In genomic region chr10:10435014-10435413, GRCm38 (mm10) we compare ENCODE assay signal across 21 mouse cellular contexts. TPM values are rescaled to one million over a fixed set of nuclear protein-coding genes. Genes with fewer than 3 reads are reported as not detected.
DNase-seq lines count a peak whose midpoint lies in the region; ATAC-seq and TF ChIP-seq lines count a peak whose summit lies in the region.
"Had no signal": no experiment of that assay in that cellular context is flagged by ENCODE, and none has a peak within 500 bp of the region (broad histone marks: within the 10 kb centered on the region; RNA-seq: fewer than 3 reads in every experiment).

No protein-coding gene starts in this region.

- no peaks in the 10 kb centered on the region for H3K9me3 ChIP-seq in forebrain, embryonic 13.5 days (replicated peaks)
- H3K9me3 ChIP-seq in forebrain, embryonic 11.5 days (ENCODE audit: control insufficient read depth, low read length) = no peaks in the 10 kb centered on the region
- H3K9me3 ChIP-seq in hindbrain, embryonic 15.5 days = no peaks in the 10 kb centered on the region
- 0 out of 2 replicates have a peak, but pooled peaks cover 5% of the 10 kb centered on the region for H3K9me3 ChIP-seq in hindbrain, embryonic 12.5 days (replicated peaks)
- no peaks in the 10 kb centered on the region for H3K9me3 ChIP-seq in midbrain, postnatal 0 days (ENCODE audit: low read length)
- no peaks in the 10 kb centered on the region for H3K9me3 ChIP-seq in midbrain, embryonic 11.5 days (ENCODE audit: control insufficient read depth, low read length)
- H3K9me3 ChIP-seq: embryonic facial prominence, embryonic 13.5 days; heart, embryonic 13.5 days had no signal

- DNase-seq in forebrain, embryonic 11.5 days (ENCODE audit: low spot score) = no peak
- peak; percentile 38 for DNase-seq in midbrain, postnatal 0 days (ENCODE audit: low spot score)
- no peak for DNase-seq in midbrain, embryonic 11.5 days (ENCODE audit: low spot score, missing footprints)
- no peak for DNase-seq in gastrocnemius, adult 8-10 months (ENCODE audit: low spot score in 2 of 2)
- DNase-seq: adrenal gland, postnatal 14 days; cerebellum, adult 2 months; cerebellum, postnatal 25 days; gastrocnemius, adult 2 months; gastrocnemius, postnatal 36 days; heart, adult 11 months; heart, postnatal 36 days; kidney, adult 2 months had no signal

- ATAC-seq in forebrain, embryonic 13.5 days = peak; percentile 55; the same call in 1 of the 2 replicates
- no peak for ATAC-seq in forebrain, embryonic 11.5 days (replicated peaks; ENCODE audit: low FRiP score)
- 0 out of 2 replicates have a peak, but pooled peaks have one; percentile 38 for ATAC-seq in hindbrain, embryonic 15.5 days (ENCODE audit: low FRiP score, low read depth)
- ATAC-seq in hindbrain, embryonic 12.5 days (ENCODE audit: low FRiP score) = no peak
- no peak for ATAC-seq in midbrain, postnatal 0 days (ENCODE audit: low FRiP score)
- no peak for ATAC-seq in midbrain, embryonic 11.5 days (ENCODE audit: low FRiP score)
- ATAC-seq: activated CD4-positive, CD25-positive, alpha-beta regulatory T cell, adult 4 months; intestine, embryonic 16.5 days; Patski had no signal

- 0 out of 2 replicates have a peak, but pooled peaks cover 4% of the 10 kb centered on the region for H3K4me1 ChIP-seq in forebrain, embryonic 13.5 days
- H3K4me1 ChIP-seq in forebrain, embryonic 11.5 days (replicated peaks; ENCODE audit: control insufficient read depth, insufficient read depth, low read length) = no peaks in the 10 kb centered on the region
- H3K4me1 ChIP-seq in hindbrain, embryonic 15.5 days (replicated peaks) = no peaks in the 10 kb centered on the region
- H3K4me1 ChIP-seq in hindbrain, embryonic 12.5 days = no peaks in the 10 kb centered on the region
- H3K4me1 ChIP-seq in midbrain, postnatal 0 days (ENCODE audit: insufficient read depth, low read length) = no peaks in the 10 kb centered on the region
- H3K4me1 ChIP-seq in midbrain, embryonic 11.5 days (ENCODE audit: control insufficient read depth, insufficient read depth, low read length) = no peaks in the 10 kb centered on the region
- H3K4me1 ChIP-seq: embryonic facial prominence, embryonic 13.5 days; heart, embryonic 13.5 days had no signal

- no peak overlapping the region for H3K4me2 ChIP-seq in forebrain, embryonic 13.5 days
- no peak overlapping the region for H3K4me2 ChIP-seq in forebrain, embryonic 11.5 days (ENCODE audit: low read depth, low read length, severe bottlenecking)
- H3K4me2 ChIP-seq in hindbrain, embryonic 15.5 days = no peak overlapping the region
- H3K4me2 ChIP-seq in hindbrain, embryonic 12.5 days (replicated peaks) = no peak overlapping the region
- no peak overlapping the region for H3K4me2 ChIP-seq in midbrain, postnatal 0 days (ENCODE audit: low read depth, low read length, poor library complexity, severe bottlenecking)
- H3K4me2 ChIP-seq in midbrain, embryonic 11.5 days = no peak overlapping the region
- H3K4me2 ChIP-seq: embryonic facial prominence, embryonic 13.5 days; heart, embryonic 13.5 days had no signal

- no peak overlapping the region for H3K27ac ChIP-seq in forebrain, embryonic 13.5 days
- no peak overlapping the region for H3K27ac ChIP-seq in forebrain, embryonic 11.5 days (ENCODE audit: low read depth, low read length)
- H3K27ac ChIP-seq in hindbrain, embryonic 15.5 days (replicated peaks) = no peak overlapping the region
- no peak overlapping the region for H3K27ac ChIP-seq in hindbrain, embryonic 12.5 days
- no peak overlapping the region for H3K27ac ChIP-seq in midbrain, postnatal 0 days (ENCODE audit: low read depth, low read length)
- no peak overlapping the region for H3K27ac ChIP-seq in midbrain, embryonic 11.5 days (ENCODE audit: low read depth, low read length)
- H3K27ac ChIP-seq: embryonic facial prominence, embryonic 13.5 days; gastrocnemius, adult 2 months; heart, embryonic 13.5 days had no signal

- H3K36me3 ChIP-seq in forebrain, embryonic 13.5 days (ENCODE audit: poor library complexity, severe bottlenecking) = no peaks in the 10 kb centered on the region
- no peaks in the 10 kb centered on the region for H3K36me3 ChIP-seq in forebrain, embryonic 11.5 days (ENCODE audit: control insufficient read depth, insufficient read depth, low read length)
- no peaks in the 10 kb centered on the region for H3K36me3 ChIP-seq in hindbrain, embryonic 15.5 days
- no peaks in the 10 kb centered on the region for H3K36me3 ChIP-seq in hindbrain, embryonic 12.5 days
- no peaks in the 10 kb centered on the region for H3K36me3 ChIP-seq in midbrain, postnatal 0 days (ENCODE audit: insufficient read depth, low read length)
- H3K36me3 ChIP-seq in midbrain, embryonic 11.5 days (ENCODE audit: control insufficient read depth, insufficient read depth, low read length) = no peaks in the 10 kb centered on the region
- H3K36me3 ChIP-seq: embryonic facial prominence, embryonic 13.5 days; heart, embryonic 13.5 days had no signal

- H3K27me3 ChIP-seq in forebrain, embryonic 13.5 days = no peaks in the 10 kb centered on the region
- H3K27me3 ChIP-seq in forebrain, embryonic 11.5 days (ENCODE audit: control insufficient read depth, insufficient read depth, low read length) = no peaks in the 10 kb centered on the region
- no peaks in the 10 kb centered on the region for H3K27me3 ChIP-seq in hindbrain, embryonic 15.5 days
- no peaks in the 10 kb centered on the region for H3K27me3 ChIP-seq in hindbrain, embryonic 12.5 days
- H3K27me3 ChIP-seq in midbrain, postnatal 0 days (ENCODE audit: insufficient read depth, low read length) = no peaks in the 10 kb centered on the region
- no peaks in the 10 kb centered on the region for H3K27me3 ChIP-seq in midbrain, embryonic 11.5 days (ENCODE audit: control insufficient read depth, insufficient read depth, low read length)
- H3K27me3 ChIP-seq: CH12.LX; embryonic facial prominence, embryonic 13.5 days; heart, embryonic 13.5 days had no signal

- 69% methylated on average over 1 of the region's 1 CpGs for WGBS in forebrain, embryonic 13.5 days
- 82% methylated on average over 1 of the region's 1 CpGs for WGBS in forebrain, embryonic 11.5 days
- 66% methylated on average over 1 of the region's 1 CpGs for WGBS in hindbrain, embryonic 15.5 days
- 68% methylated on average over 1 of the region's 1 CpGs for WGBS in hindbrain, embryonic 12.5 days
- 84% methylated on average over 1 of the region's 1 CpGs for WGBS in midbrain, postnatal 0 days
- 79% methylated on average over 1 of the region's 1 CpGs for WGBS in midbrain, embryonic 11.5 days

- no peak overlapping the region for H3K9ac ChIP-seq in forebrain, embryonic 13.5 days
- H3K9ac ChIP-seq in forebrain, embryonic 11.5 days (ENCODE audit: low read length) = no peak overlapping the region
- H3K9ac ChIP-seq in hindbrain, embryonic 15.5 days = no peak overlapping the region
- H3K9ac ChIP-seq in hindbrain, embryonic 12.5 days = no peak overlapping the region
- H3K9ac ChIP-seq in midbrain, postnatal 0 days (replicated peaks; ENCODE audit: low read length, poor library complexity, severe bottlenecking) = no peak overlapping the region
- no peak overlapping the region for H3K9ac ChIP-seq in midbrain, embryonic 11.5 days (ENCODE audit: low read length)
- H3K9ac ChIP-seq: embryonic facial prominence, embryonic 13.5 days; heart, embryonic 13.5 days had no signal

- H3K4me3 ChIP-seq in forebrain, embryonic 13.5 days = no peak overlapping the region
- no peak overlapping the region for H3K4me3 ChIP-seq in forebrain, embryonic 11.5 days (ENCODE audit: low read depth, low read length)
- no peak overlapping the region for H3K4me3 ChIP-seq in hindbrain, embryonic 15.5 days
- H3K4me3 ChIP-seq in hindbrain, embryonic 12.5 days = no peak overlapping the region
- H3K4me3 ChIP-seq in midbrain, postnatal 0 days (ENCODE audit: low read depth, low read length) = no peak overlapping the region
- no peak overlapping the region for H3K4me3 ChIP-seq in midbrain, embryonic 11.5 days (ENCODE audit: low read depth, low read length)
- H3K4me3 ChIP-seq: embryonic facial prominence, embryonic 13.5 days; gastrocnemius, adult 2 months; heart, embryonic 13.5 days had no signal

- TF ChIP-seq CTCF in midbrain, postnatal 0 days (IDR thresholded peaks at IDR 0.05) = no peak

RNA-seq across cellular contexts. Expression of gene Adgb, which starts 37.1 kb away (rescaled TPM):
- 0.09 and 0.11 TPM in 2 replicates for polyA plus RNA-seq in forebrain, embryonic 13.5 days (2015; fragmentation: Nextera tagmentation; extraction: Ambion mirVana)
- polyA plus RNA-seq in forebrain, embryonic 11.5 days (2014; fragmentation: Nextera tagmentation; extraction: Ambion mirVana) = 0.07 and 0.16 TPM in 2 replicates
- polyA plus RNA-seq in hindbrain, embryonic 15.5 days (2015; fragmentation: Nextera tagmentation; extraction: Ambion mirVana) = 0.17 and 0.18 TPM in 2 replicates
- 0.53 and 0.69 TPM in 2 replicates for polyA plus RNA-seq in hindbrain, embryonic 12.5 days (2016; fragmentation: Nextera tagmentation; extraction: Ambion mirVana)
- 0.33 TPM in 2 replicates for total RNA-seq in midbrain, postnatal 0 days (2014; rRNA removed)
- polyA plus RNA-seq in midbrain, postnatal 0 days (2015; fragmentation: Nextera tagmentation; extraction: Ambion mirVana) = 0.28 and 0.36 TPM in 2 replicates
- 0.15 and 0.16 TPM in 2 replicates for polyA plus RNA-seq in midbrain, embryonic 11.5 days (2014; fragmentation: Nextera tagmentation; extraction: Ambion mirVana)
- not detected for total RNA-seq in gastrocnemius, adult 8-10 months (2022)
- total RNA-seq: CH12.LX; gastrocnemius, adult 2 months had no signal
- polyA plus RNA-seq: Patski had no signal

Comparison
In these comparisons a context has a peak if more than half of its experiments do, and no peak if none do; other contexts are left out.
1. ATAC-seq: peak in forebrain, embryonic 13.5 days (single experiment) and hindbrain, embryonic 15.5 days (single experiment); none in forebrain, embryonic 11.5 days (single experiment), hindbrain, embryonic 12.5 days (single experiment), midbrain, postnatal 0 days (single experiment) and midbrain, embryonic 11.5 days (single experiment).